Mouse (Mus musculus): ENCODE measurements around the gene Gm16451. TPM values are rescaled to one million over a fixed set of nuclear protein-coding genes. Genes with fewer than 3 reads are reported as not detected.

The Gm16451 gene
- not detected in 2 replicates for polyA plus RNA-seq (2012; rRNA removed)

GRCm38 (mm10) chr7:22118145-22118544, at the start of gene Gm16451:
Gene Gm16451 (minus strand): TSS chr7:22118245.

GRCm38 (mm10) chr7:22163935-22164334, 45.9 kb upstream of the Gm16451 start, which contains the start of gene Vmn1r142:
Gene Vmn1r142 (minus strand): TSS chr7:22164035.

GRCm38 (mm10) chr7:22134641-22135040, 16.6 kb upstream of the Gm16451 start, which contains the start of gene Gm10666:
Gene Gm10666 (minus strand): TSS chr7:22134741.

GRCm38 (mm10) chr7:22068757-22069156, 49.3 kb downstream of the Gm16451 start, which contains the start of gene Vmn1r139:
Gene Vmn1r139 (plus strand): TSS chr7:22069057.

Other genes starting within 250 kb of the Gm16451 start
- not detected in 2 replicates for gene Gm5891, start 197.0 kb downstream of the Gm16451 start, polyA plus RNA-seq (2012; rRNA removed)
- gene Vmn1r137, start 123.7 kb downstream of the Gm16451 start, polyA plus RNA-seq (2012; rRNA removed), result not detected in 2 replicates
- gene Vmn1r138, start 89.3 kb downstream of the Gm16451 start, polyA plus RNA-seq (2012; rRNA removed), result not detected in 2 replicates
- not detected in 2 replicates for gene Gm6176, start 61.9 kb downstream of the Gm16451 start, polyA plus RNA-seq (2012; rRNA removed)
- not detected in 2 replicates for gene Vmn1r139, start 49.2 kb downstream of the Gm16451 start, polyA plus RNA-seq (2012; rRNA removed)
- gene Gm10666, start 16.5 kb upstream of the Gm16451 start, polyA plus RNA-seq (2012; rRNA removed), result not detected in 2 replicates
- not detected in 2 replicates for gene Vmn1r142, start 45.8 kb upstream of the Gm16451 start, polyA plus RNA-seq (2012; rRNA removed)
- gene Vmn1r143, start 71.1 kb upstream of the Gm16451 start, polyA plus RNA-seq (2012; rRNA removed), result not detected in 2 replicates
- gene Gm8653, start 83.0 kb upstream of the Gm16451 start, polyA plus RNA-seq (2012; rRNA removed), result not detected in 2 replicates
- not detected in 2 replicates for gene Gm8453, start 111.2 kb upstream of the Gm16451 start, polyA plus RNA-seq (2012; rRNA removed)
- gene Gm4187, start 211.5 kb upstream of the Gm16451 start, polyA plus RNA-seq (2012; rRNA removed), result not detected in 2 replicates

Measured in liver, embryonic 18 days (tissue).